Mouse (Mus musculus) thymus, postnatal 36 days (tissue): ENCODE measurements around the gene Skida1.
"Not testable (repeated sequence)": the region's sequence is repeated elsewhere in the genome, so short reads cannot be mapped to it uniquely, and the experiment has no call there.

Source experiments
- DNase-seq, 2 experiments: peaks; one replicate each; pipeline ENCODE4 v3.0.0; 2022; ENCODE audit warnings: mixed read lengths in 2 of 2

Gene Skida1

GRCm38 (mm10) chr2:18048453-18049075 is at the start of gene Skida1:
Gene Skida1, minus strand, starts transcription at chr2:18049051.
- DNase-seq: no peak

DNA sequence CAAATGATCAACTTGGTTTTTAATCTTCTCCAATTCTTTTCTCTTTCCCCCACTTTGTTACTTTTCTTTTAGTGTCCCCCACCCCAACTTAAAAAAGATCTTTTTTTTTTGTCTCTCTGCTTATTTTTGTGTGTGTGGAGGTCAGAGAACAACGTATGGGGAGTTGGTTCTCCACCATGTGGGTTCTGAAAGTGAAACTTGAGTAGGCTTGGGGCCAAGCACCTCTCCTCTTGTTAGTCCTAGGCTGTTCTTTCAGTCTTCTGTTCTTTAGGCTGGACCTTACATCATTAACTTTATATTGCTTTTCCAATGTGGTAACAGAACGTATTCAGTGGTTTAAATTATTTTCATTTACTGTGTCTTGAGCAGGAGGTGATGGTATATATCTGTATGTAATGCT is 47.0 kb upstream of the Skida1 start:
- DNase-seq: no peak

- DNase-seq: no peak
Observed at GRCm38 (mm10) chr2:18094319-18094718, 45.5 kb upstream of the Skida1 start.

DNA sequence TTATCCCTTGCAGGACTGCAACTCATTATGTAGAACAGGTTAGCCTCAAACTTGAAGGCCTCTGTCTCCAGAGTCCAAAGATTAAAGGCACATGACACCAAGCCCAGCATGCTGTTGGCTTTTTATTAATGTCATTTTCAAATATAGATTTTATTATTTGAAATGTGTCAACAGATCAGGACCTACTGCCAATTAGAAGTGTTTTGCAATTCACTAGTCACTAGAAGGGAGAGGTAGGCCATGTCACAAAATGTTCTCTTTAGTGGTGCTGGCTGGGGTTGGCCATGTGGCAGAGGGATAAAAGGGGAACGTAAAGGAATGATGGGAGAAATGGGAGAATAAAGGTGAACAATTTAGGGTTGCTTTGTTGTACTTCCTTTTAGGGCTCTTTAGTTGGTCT is 45.0 kb upstream of the Skida1 start:
- DNase-seq: no peak

- DNase-seq: not testable (repeated sequence)
Observed at GRCm38 (mm10) chr2:18087695-18088094, 38.8 kb upstream of the Skida1 start.

GRCm38 (mm10) chr2:18080182-18080860 is 31.5 kb upstream of the Skida1 start:
- DNase-seq: no peak

- no peak for DNase-seq
Observed at GRCm38 (mm10) chr2:18071947-18072346, 23.1 kb upstream of the Skida1 start.

DNA sequence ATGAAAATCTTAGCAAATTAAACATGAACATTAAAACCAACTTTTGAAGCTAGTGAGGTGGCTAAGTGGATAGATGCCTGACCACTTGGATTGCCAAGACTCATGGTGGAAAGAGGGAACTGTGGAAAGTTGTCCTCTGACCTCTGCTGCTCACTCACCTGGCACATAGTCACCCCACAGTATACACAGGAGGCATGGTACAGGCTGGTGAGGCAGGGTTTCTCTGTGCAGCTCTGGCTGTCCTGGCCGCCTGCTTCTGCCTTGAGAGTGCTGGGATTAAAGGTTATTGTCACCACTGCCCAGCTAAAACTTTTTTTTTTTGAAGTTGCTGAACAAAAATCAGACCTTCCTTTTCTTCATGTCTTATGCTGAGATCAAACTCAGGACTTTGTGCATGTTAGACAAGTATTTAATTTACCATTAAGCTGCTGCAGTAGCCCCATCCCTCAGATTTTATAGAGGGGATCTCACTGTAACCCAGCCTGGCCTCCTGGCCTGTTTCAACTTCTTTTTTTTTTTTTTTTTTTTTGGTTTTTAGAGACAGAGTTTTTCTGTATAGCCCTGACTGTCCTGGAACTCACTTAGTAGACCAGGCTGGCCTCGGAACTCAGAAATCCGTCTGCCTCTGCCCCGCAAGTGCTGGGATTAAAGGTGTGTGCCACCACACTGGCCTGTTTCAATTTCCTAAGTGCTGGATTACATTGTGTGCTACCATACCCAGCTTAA is 19.4 kb upstream of the Skida1 start:
- DNase-seq: no peak

DNA sequence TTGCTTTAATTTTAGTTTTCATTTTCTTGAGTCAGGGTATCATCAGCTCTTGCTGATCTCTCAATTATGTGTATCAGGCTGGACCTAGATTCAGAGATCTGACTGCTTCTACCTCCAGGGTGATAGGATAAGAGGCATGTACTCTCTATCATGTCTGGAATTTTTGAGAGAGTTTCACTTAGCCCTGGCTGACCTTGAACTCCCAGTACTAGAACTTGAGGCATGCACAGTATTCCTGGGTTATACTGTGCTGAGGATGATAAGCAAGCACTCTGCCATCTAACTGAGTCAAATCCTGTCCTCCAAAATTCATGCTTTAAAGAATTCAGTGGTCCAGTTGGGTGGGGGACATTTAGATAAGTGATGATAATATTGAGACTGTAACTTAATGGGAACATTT is 17.6 kb upstream of the Skida1 start:
- no peak for DNase-seq

GRCm38 (mm10) chr2:18065708-18066030 is 16.8 kb upstream of the Skida1 start:
- DNase-seq: no peak

DNA sequence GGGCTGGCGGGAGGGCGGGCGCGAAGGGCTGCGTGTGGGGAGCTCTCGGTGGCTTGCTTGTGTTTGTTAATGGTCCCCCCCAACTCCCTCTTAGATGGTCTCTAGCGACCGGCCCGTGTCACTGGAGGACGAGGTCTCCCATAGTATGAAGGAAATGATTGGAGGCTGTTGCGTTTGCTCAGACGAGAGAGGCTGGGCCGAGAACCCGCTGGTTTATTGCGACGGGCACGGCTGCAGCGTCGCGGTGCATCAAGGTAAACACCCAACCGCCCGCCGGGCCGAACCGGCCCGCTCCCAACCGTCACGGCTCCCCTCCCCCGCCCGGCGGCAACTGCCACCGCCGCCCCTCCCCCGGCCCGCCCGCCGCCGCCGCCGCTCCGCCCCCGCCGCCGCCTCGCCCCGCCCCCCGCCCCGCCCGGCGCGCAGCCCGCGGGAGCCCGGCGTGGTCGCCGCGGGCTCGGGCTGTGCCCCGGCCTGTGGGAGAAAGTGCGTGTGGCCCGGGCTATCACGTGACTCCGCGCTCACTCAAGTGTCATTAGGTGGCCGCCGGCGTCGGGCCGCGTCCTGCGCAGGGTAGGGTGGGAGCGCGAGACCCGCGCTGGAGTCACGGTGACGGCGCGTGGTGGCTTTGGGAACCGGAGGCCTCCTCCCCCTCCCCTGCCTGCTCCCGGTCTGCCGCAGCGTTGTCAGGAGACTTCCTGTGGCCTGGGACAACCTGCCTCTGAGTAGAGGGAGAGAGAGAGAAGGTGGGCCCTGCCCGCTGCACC is 16.3 kb upstream of the Skida1 start:
- peak; percentile 78 to 81 for DNase-seq

DNA sequence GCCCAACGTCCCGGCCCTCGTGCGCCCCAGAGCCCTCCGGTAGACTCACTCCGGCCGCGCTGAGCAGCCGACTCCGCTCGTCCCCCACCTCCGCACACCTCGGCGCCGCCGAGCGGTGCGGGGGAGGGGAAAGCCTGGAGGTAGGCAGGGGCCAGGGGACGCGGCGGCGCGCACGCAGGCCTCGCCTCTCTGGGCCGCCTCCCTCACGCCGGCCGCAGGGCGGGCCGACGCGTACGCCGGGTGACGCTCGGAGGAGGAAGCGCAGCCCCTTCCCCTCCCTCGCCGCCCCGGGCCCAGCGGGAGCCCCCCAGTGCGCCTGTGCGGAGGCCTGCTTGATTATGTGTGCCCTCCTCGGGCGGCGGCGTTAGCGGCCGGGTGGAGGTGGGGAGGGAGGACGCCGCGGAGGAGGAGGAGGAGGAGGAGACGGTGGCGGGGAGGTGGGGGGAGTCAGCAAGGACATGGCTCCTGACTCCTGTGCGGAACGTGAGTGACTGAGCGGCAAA is 15.6 kb upstream of the Skida1 start:
- peak; percentile 92 to 98 for DNase-seq

- DNase-seq: no peak
Observed at GRCm38 (mm10) chr2:18063763-18064251, 15.0 kb upstream of the Skida1 start.

- DNase-seq: no peak
Observed at GRCm38 (mm10) chr2:18060396-18060795, 11.5 kb upstream of the Skida1 start.

DNA sequence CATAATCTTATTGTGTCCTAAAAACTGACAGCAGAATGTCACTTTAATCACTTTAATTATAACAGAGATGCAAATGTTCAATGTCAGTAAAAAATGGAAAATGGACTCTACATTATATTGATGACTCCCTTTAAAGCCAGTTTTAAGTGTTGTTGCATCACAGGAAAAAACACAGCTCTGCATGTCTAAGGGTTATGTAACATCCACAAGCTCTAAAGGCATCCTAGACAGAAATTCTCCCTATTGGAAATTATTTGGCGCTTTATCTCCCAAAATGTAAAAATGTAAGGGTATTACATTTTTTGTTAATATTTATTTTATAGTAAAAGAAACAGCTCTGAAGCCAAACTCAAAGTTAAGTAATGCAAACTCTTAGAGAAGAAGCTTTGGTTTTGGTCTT is 11.0 kb upstream of the Skida1 start:
- no peak for DNase-seq

DNA sequence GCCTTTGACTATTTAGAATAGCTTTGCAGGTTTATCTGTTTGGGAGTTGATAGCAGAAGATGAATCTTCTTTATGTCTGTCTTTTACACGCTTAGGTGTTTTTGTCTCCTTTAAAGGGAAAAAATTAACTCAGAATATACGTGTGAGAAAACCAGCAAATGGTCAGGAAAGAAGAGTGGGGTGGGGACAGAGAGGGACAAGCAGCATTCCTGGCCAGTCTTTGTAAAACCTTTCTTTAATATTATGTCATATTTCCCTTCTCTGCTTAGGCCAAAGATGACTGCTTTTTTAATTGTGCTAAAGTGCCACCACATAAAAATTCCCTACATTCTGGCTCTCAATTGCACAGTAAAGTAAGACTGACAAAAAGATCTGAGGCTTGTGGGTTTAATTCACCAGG is 10.2 kb upstream of the Skida1 start:
- no peak for DNase-seq

- DNase-seq: no peak
Observed at GRCm38 (mm10) chr2:18058146-18058708, 9.4 kb upstream of the Skida1 start.

DNA sequence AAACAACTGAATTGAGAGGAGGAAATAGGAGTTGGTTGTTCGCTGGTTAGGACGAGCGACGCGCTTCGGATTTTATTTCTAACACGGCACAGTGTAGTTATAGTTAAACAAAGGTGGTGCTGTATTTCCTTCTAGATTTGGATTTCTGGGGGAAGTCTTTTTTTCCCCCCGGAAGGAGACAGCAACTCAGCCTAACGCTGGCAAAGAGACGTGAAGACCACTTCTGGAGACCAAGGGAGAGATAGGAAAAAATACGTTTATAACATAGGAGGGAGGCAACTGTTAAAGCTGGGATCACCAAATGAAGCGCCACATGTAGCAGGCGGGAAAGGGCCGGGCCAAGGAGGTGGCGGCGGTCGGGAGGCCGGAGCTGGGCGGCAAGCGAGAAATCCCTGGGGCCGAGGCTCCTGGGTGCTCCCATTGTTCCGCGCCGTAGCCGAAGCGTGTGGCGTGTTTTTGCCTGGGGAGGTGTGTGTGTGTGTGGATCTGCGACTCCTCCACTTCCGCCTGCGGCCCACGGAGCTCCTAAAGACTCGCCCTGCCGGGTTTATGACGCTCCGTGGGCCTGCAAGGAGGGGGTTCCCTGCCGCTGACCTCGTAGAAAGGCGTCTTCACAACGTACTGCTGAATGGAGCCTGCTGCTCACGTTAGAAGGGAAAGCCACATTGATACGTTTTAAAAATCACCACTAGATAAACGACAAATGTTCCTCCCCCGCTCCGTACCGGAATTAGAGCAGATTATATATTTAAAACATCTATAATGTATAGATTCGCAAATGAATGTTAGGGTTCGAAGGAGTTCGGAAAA is 8.7 kb upstream of the Skida1 start:
- peak; percentile 69 to 76 for DNase-seq

DNA sequence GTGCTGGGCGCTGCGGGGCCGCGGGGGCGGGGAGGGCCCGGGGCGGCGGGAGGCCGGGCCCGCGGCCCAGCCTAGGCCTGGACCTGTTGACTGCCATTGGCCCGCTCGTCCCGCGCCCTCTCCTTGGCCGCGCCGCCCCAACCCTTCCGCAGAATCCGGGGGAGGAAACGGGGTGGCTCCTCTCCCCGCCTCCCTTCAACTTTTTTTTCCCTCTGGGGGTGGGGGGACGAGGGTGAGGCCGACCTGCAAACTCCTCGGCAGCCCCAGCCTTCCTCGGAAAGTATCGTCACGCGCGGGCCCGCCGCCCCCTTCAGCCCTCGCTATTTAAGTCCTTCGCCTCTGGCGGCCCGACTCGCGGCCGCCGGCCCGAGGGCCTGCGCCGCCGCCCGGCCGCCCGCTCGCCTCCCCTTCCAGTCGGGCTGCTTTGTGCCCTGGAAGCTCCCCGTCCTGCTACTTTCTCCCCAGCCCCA is 8.0 kb upstream of the Skida1 start:
- peak; percentile 90 to 96 for DNase-seq

- DNase-seq: peak; percentile 95 to 96
Observed at GRCm38 (mm10) chr2:18055929-18056785, 7.3 kb upstream of the Skida1 start.
